Mouse (Mus musculus) urinary bladder, adult 18-20 months (tissue): ENCODE data around the gene Myo10.

Experiments used
- DNase-seq, 2 experiments: peaks; one replicate each; pipeline ENCODE4 v3.0.0; 2022; ENCODE audit warnings: low spot score in 2 of 2, mixed read lengths in 2 of 2

Gene Myo10

GRCm38 (mm10) chr15:25762306-25762705 is 140.0 kb downstream of the Myo10 start:
- DNase-seq, result no peak

GRCm38 (mm10) chr15:25763106-25763505 is 140.8 kb downstream of the Myo10 start:
- no peak for DNase-seq

GRCm38 (mm10) chr15:25764653-25765352 is 142.5 kb downstream of the Myo10 start:
- DNase-seq, result no peak

GRCm38 (mm10) chr15:25767777-25768176 is 145.5 kb downstream of the Myo10 start:
- DNase-seq, result no peak

- no peak for DNase-seq
Observed at GRCm38 (mm10) chr15:25769524-25770255, 147.4 kb downstream of the Myo10 start.

- no peak for DNase-seq
Observed at GRCm38 (mm10) chr15:25771782-25772181, 149.5 kb downstream of the Myo10 start.

GRCm38 (mm10) chr15:25773711-25774513 is 151.6 kb downstream of the Myo10 start:
- DNase-seq, result no peak

- no peak for DNase-seq
Observed at GRCm38 (mm10) chr15:25778937-25779336, 156.6 kb downstream of the Myo10 start.

GRCm38 (mm10) chr15:25779522-25780191 is 157.3 kb downstream of the Myo10 start:
- no peak for DNase-seq

GRCm38 (mm10) chr15:25781053-25781452 is 158.7 kb downstream of the Myo10 start:
- DNase-seq, result no peak

- no peak for DNase-seq
Observed at GRCm38 (mm10) chr15:25785456-25786390, 163.4 kb downstream of the Myo10 start.

GRCm38 (mm10) chr15:25787406-25787805 is 165.1 kb downstream of the Myo10 start:
- DNase-seq, result no peak

GRCm38 (mm10) chr15:25787965-25788364 is 165.6 kb downstream of the Myo10 start:
- DNase-seq, result no peak

- DNase-seq, result no peak
Observed at GRCm38 (mm10) chr15:25788565-25788964, 166.2 kb downstream of the Myo10 start.

- DNase-seq, result no peak
Observed at GRCm38 (mm10) chr15:25789241-25789640, 166.9 kb downstream of the Myo10 start.

- DNase-seq, result no peak
Observed at GRCm38 (mm10) chr15:25791660-25792353, 169.5 kb downstream of the Myo10 start.

GRCm38 (mm10) chr15:25794123-25794522 is 171.8 kb downstream of the Myo10 start:
- no peak for DNase-seq

GRCm38 (mm10) chr15:25795496-25795895 is 173.2 kb downstream of the Myo10 start:
- no peak for DNase-seq

GRCm38 (mm10) chr15:25796353-25796752 is 174.0 kb downstream of the Myo10 start:
- no peak for DNase-seq

- no peak for DNase-seq
Observed at GRCm38 (mm10) chr15:25797179-25797578, 174.9 kb downstream of the Myo10 start.
